Mouse (Mus musculus): ENCODE results near the gene Rplp0.

DNA sequence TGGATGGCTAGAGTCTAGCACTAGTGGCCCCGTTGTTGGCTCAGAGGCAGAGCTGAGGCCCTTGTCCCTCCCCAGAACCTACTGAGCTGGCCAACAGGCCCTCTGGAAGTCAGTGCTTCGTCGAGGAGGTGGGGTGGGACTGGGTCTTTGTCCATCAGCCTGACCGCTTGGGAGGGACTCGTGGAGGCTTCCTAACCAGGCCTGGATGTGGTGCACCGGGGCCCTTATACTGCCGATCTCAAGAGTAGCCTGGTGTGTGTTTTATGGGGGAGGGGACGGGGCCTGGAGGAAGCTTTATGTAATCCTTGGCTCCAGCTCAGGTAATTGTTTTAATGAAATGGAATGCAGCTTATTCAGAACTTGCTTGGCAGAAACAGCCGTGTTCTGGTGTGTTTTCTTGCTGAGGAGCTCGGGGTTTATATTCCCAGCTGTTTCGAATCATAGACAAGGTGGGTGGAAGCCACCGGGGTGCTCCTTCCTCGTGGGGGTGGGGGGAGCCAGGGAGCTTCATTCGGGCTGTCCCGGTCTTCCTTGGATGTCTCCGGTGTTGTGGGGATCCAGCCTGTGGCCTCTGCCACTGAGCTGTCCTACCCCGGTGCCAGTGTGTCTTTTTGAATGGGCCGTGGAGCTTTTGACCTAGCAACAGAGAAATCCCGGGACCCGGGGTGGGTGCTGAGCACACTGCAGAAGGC lies 44.2 kb upstream of the Rplp0 start:
- TF ChIP-seq CTCF (IDR thresholded peaks at IDR 0.05; ENCODE audit: low read depth, low read length) (no peak), POLR2A (IDR thresholded peaks at IDR 0.05; ENCODE audit: borderline replicate concordance, low read depth, low read length) (no peak)

Data from bone marrow macrophage, adult 2 months (primary cell).